Mouse (Mus musculus): ENCODE data around the gene Zfp711. TPM values are rescaled to one million over a fixed set of nuclear protein-coding genes. Genes with fewer than 3 reads are reported as not detected.

Zfp711 gene
- 16.4 and 17.2 TPM in 2 replicates for polyA plus RNA-seq (2014; fragmentation: Nextera tagmentation; extraction: Ambion mirVana)

- H3K9me3 ChIP-seq (ENCODE audit: low read depth, low read length): no peaks in the 10 kb centered on the region
- H3K27me3 ChIP-seq (ENCODE audit: insufficient read depth, low read length): no peaks in the 10 kb centered on the region
- peak within 1 kb of the TSS; percentile 71 for H3K9ac ChIP-seq
- peak within 1 kb of the TSS; percentile 79 for H3K27ac ChIP-seq (ENCODE audit: low read depth)
- H3K36me3 ChIP-seq (ENCODE audit: insufficient read depth): no peaks in the 10 kb centered on the region
- peak within 1 kb of the TSS; percentile 62 for H3K4me2 ChIP-seq
- DNase-seq (peak; percentile 93), ATAC-seq (ENCODE audit: insufficient read depth) (peak; percentile 99)
- 11% methylated on average over 75 of the region's 79 CpGs for WGBS
- H3K4me3 ChIP-seq (ENCODE audit: low read depth, low read length): peak within 1 kb of the TSS; percentile 57
- TF ChIP-seq CTCF (IDR thresholded peaks at IDR 0.05; ENCODE audit: low read depth): peak; percentile 1; the same call in 1 of the 2 replicates
- H3K4me1 ChIP-seq (ENCODE audit: insufficient read depth): no peaks in the 10 kb centered on the region
Observed at GRCm38 (mm10) chrX:112600511-112601305, at the start of gene Zfp711. Gene Zfp711, plus strand, starts transcription at chrX:112600526.

- Histone ChIP-seq H3K27ac (ENCODE audit: low read depth) (no peak overlapping the region), H3K4me2 (no peak overlapping the region), H3K4me3 (ENCODE audit: low read depth, low read length) (no peak overlapping the region), H3K27me3 (ENCODE audit: insufficient read depth, low read length) (no peaks in the 10 kb centered on the region), H3K36me3 (ENCODE audit: insufficient read depth) (no peaks in the 10 kb centered on the region), H3K9me3 (ENCODE audit: low read depth, low read length) (no peaks in the 10 kb centered on the region), H3K4me1 (ENCODE audit: insufficient read depth) (no peaks in the 10 kb centered on the region), H3K9ac (no peak overlapping the region)
- WGBS: 62% methylated on average over 2 of the region's 2 CpGs
- no peak for TF ChIP-seq CTCF (IDR thresholded peaks at IDR 0.05; ENCODE audit: low read depth)
- ATAC-seq (ENCODE audit: insufficient read depth) (no peak), DNase-seq (peak; percentile 42)
Observed at GRCm38 (mm10) chrX:112567716-112568115, 32.6 kb upstream of the Zfp711 start.

GRCm38 (mm10) chrX:112601306-112602120 is 1.2 kb downstream of the Zfp711 start:
- H3K27ac ChIP-seq (ENCODE audit: low read depth): peak overlapping the region; percentile 79
- H3K36me3 ChIP-seq (ENCODE audit: insufficient read depth): no peaks in the 10 kb centered on the region
- ATAC-seq (ENCODE audit: insufficient read depth) (peak; percentile 56), DNase-seq (peak; percentile 65)
- peak overlapping the region; percentile 57 for H3K4me3 ChIP-seq (ENCODE audit: low read depth, low read length)
- H3K9me3 ChIP-seq (ENCODE audit: low read depth, low read length): no peaks in the 10 kb centered on the region
- no peak for TF ChIP-seq CTCF (IDR thresholded peaks at IDR 0.05; ENCODE audit: low read depth)
- H3K4me2 ChIP-seq: peak overlapping the region; percentile 62
- no peaks in the 10 kb centered on the region for H3K27me3 ChIP-seq (ENCODE audit: insufficient read depth, low read length)
- 11% methylated on average over 54 of the region's 81 CpGs for WGBS
- H3K4me1 ChIP-seq (ENCODE audit: insufficient read depth): no peaks in the 10 kb centered on the region
- H3K9ac ChIP-seq: peak overlapping the region; percentile 71

GRCm38 (mm10) chrX:112675525-112675924 is 75.2 kb downstream of the Zfp711 start:
- ATAC-seq (ENCODE audit: insufficient read depth) (no peak), DNase-seq (no peak)
- no peak for TF ChIP-seq CTCF (IDR thresholded peaks at IDR 0.05; ENCODE audit: low read depth)
- H3K27ac ChIP-seq (ENCODE audit: low read depth): no peak overlapping the region
- H3K27me3 ChIP-seq (ENCODE audit: insufficient read depth, low read length): no peaks in the 10 kb centered on the region
- WGBS: 12% methylated on average over 1 of the region's 1 CpGs
- H3K4me1 ChIP-seq (ENCODE audit: insufficient read depth): no peaks in the 10 kb centered on the region
- H3K9me3 ChIP-seq (ENCODE audit: low read depth, low read length): no peaks in the 10 kb centered on the region
- H3K4me2 ChIP-seq: no peak overlapping the region
- H3K4me3 ChIP-seq (ENCODE audit: low read depth, low read length): no peak overlapping the region
- H3K36me3 ChIP-seq (ENCODE audit: insufficient read depth): no peaks in the 10 kb centered on the region
- H3K9ac ChIP-seq: no peak overlapping the region

GRCm38 (mm10) chrX:112680605-112681004 is 80.3 kb downstream of the Zfp711 start:
- WGBS: 29% methylated on average over 5 of the region's 5 CpGs
- DNase-seq (peak; percentile 5), ATAC-seq (ENCODE audit: insufficient read depth) (no peak)
- Histone ChIP-seq H3K27ac (ENCODE audit: low read depth) (no peak overlapping the region), H3K4me3 (ENCODE audit: low read depth, low read length) (no peak overlapping the region), H3K9ac (no peak overlapping the region), H3K4me1 (ENCODE audit: insufficient read depth) (no peaks in the 10 kb centered on the region), H3K27me3 (ENCODE audit: insufficient read depth, low read length) (no peaks in the 10 kb centered on the region), H3K36me3 (ENCODE audit: insufficient read depth) (no peaks in the 10 kb centered on the region), H3K4me2 (no peak overlapping the region), H3K9me3 (ENCODE audit: low read depth, low read length) (no peaks in the 10 kb centered on the region)
- no peak for TF ChIP-seq CTCF (IDR thresholded peaks at IDR 0.05; ENCODE audit: low read depth)

Other genes with a start within 250 kb of the Zfp711 start
- not detected in 2 replicates for gene Satl1, start 193.7 kb upstream of the Zfp711 start, polyA plus RNA-seq (2014; fragmentation: Nextera tagmentation; extraction: Ambion mirVana)
- gene 2010106E10Rik, start 105.3 kb upstream of the Zfp711 start, polyA plus RNA-seq (2014; fragmentation: Nextera tagmentation; extraction: Ambion mirVana): not detected in 2 replicates
- 1.1 and 1.3 TPM in 2 replicates for gene Pof1b, start 98.1 kb downstream of the Zfp711 start, polyA plus RNA-seq (2014; fragmentation: Nextera tagmentation; extraction: Ambion mirVana)

Data from lung, embryonic 14.5 days (tissue).